Mouse (Mus musculus): Measurements from ENCODE around the gene Rgcc.

DNA sequence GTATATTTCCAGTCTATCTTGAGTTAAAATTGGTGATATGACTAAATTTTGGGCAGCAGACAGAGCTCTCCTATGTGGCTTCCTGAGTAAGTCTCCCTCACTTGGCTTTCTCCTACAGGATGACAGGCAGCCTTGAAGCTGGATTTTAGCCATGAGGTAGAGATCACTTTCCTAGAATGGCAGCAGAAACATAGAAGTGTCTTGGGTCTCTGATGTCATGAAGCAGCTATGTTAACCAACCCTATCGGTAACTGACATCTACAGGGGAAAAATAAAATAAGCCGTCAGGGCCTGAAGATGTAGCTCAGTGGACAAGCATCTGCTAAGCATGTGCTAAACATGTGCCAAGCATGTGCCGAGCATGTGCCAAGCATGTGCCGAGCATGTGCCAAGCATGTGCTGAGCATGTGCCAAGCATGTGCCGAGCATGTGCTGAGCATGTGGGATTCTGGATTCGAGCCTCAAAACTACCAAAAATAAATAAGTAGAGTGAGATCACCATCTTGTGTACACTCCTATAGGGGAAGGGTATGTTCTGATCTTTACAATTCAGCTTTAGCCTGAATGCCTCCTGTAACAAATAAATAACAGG, 3.5 kb upstream of the Rgcc start:
- TF ChIP-seq CTCF (conservative IDR thresholded peaks at IDR 0.05; ENCODE audit: low read length) (no peak), NANOG (IDR thresholded peaks at IDR 0.05; ENCODE audit: borderline replicate concordance, low read length) (no peak)
